Comparison of ENCODE assay signal across 8 mouse cellular contexts in the genomic region with DNA sequence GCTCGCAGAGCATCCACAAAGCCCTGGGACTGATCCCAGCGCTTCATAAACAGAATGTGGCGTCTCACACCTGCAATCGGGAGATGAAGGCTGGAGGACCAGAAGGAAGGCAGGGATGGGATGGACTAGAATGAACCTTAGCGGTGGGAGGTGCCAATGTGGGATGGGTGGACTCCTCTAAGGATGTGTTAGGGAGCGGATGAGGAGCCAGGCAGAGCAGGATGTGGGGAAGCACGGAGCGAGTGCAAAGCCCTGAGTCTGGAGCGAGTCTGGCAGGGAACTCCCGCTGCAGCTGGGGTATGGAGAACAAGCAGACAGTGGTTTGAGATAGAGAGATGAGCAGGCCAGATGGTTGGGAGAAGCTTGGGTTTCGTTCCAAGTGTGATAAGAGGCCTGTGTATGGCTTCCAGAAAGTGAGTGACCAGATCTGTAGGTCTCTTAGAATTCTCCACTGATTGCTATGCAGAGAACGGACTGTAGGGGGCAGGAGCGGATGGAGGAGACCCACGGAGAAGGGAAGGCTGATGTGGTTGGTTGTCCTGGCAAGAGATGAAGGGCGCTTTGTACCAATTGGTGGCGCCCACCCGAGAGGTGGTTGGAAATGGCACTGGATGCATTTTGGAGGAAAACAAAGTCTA. TPM values are rescaled to one million over a fixed set of nuclear protein-coding genes. Genes with fewer than 3 reads are reported as not detected.
A peak's percentile ranks its signal among the peaks of the same experiment; 100 is the strongest.
DNase-seq lines count a peak whose midpoint lies in the region; ATAC-seq lines count a peak whose summit lies in the region.

No protein-coding gene starts in this region.

- ATAC-seq in kidney, embryonic 16.5 days (ENCODE audit: low FRiP score, low TSS enrichment): no peak

- H3K4me2 ChIP-seq in kidney, embryonic 16.5 days (replicated peaks; ENCODE audit: low read depth, low read length): no peak overlapping the region

- no peak overlapping the region for H3K4me3 ChIP-seq in kidney, embryonic 16.5 days (ENCODE audit: low read length)

- no peak overlapping the region for H3K27ac ChIP-seq in kidney, embryonic 16.5 days (ENCODE audit: low read length)

- 48% methylated on average over 17 of the region's 17 CpGs for WGBS in kidney, embryonic 16.5 days

- H3K9ac ChIP-seq in kidney, embryonic 16.5 days (replicated peaks; ENCODE audit: low read length): no peak overlapping the region

- H3K36me3 ChIP-seq in kidney, embryonic 16.5 days (ENCODE audit: insufficient read depth, low read length): no peaks in the 10 kb centered on the region

- DNase-seq in kidney, adult 8-10 months: peak; percentile 15 to 56
- DNase-seq in MN1 (ENCODE audit: low spot score): peak; percentile 48
- DNase-seq in cerebellum, adult 9-11 months: peak; percentile 84
- peak; percentile 47 to 57 for DNase-seq in frontal cortex, postnatal 25 days (ENCODE audit: low spot score in 2 of 2)
- peak; percentile 38 to 47 for DNase-seq in left cerebral cortex, adult 8-10 months (ENCODE audit: low spot score in 2 of 2)
- peak; percentile 59 for DNase-seq in neural tube, embryonic 10.5 days (ENCODE audit: extremely low spot score, low spot score)
- DNase-seq in gastrocnemius, postnatal 25 days: no peak

- peaks cover 4% of the 10 kb centered on the region; the same call in 1 of the 2 replicates for H3K4me1 ChIP-seq in kidney, embryonic 16.5 days (ENCODE audit: insufficient read depth, low read length)

- no peaks in the 10 kb centered on the region for H3K9me3 ChIP-seq in kidney, embryonic 16.5 days (ENCODE audit: low read length)

- H3K27me3 ChIP-seq in kidney, embryonic 16.5 days (ENCODE audit: insufficient read depth, low read length): peaks cover 13% of the 10 kb centered on the region

RNA-seq across cellular contexts. Expression of gene Xkr7, which starts 16.3 kb away (rescaled TPM):
- not detected in 2 replicates for polyA plus RNA-seq in kidney, embryonic 16.5 days (2015; fragmentation: Nextera tagmentation; extraction: Ambion mirVana)
- total RNA-seq in left cerebral cortex, adult 8-10 months (2022): 1 to 10 TPM; 5.0 to 6.7 (median 5.9) TPM
- total RNA-seq in gastrocnemius, postnatal 25 days (2021): under 1 TPM; 0.15 to 0.19 TPM

RNA-seq across cellular contexts. Expression of gene Ccm2l, which starts 17.8 kb away (rescaled TPM):
- polyA plus RNA-seq in kidney, embryonic 16.5 days (2015; fragmentation: Nextera tagmentation; extraction: Ambion mirVana): 1.8 and 2.4 TPM in 2 replicates
- total RNA-seq in left cerebral cortex, adult 8-10 months (2022): 1 to 10 TPM; 4.3 to 4.6 (median 4.4) TPM
- 1 to 10 TPM; 5.0 to 5.1 TPM for total RNA-seq in gastrocnemius, postnatal 25 days (2021)

RNA-seq across cellular contexts. Expression of gene Pdrg1, which starts 32.7 kb away (rescaled TPM):
- 115 and 130 TPM in 2 replicates for polyA plus RNA-seq in kidney, embryonic 16.5 days (2015; fragmentation: Nextera tagmentation; extraction: Ambion mirVana)
- 10 to 100 TPM; 53.3 to 59.2 (median 57.1) TPM for total RNA-seq in left cerebral cortex, adult 8-10 months (2022)
- 10 to 100 TPM; 71.0 to 76.9 TPM for total RNA-seq in gastrocnemius, postnatal 25 days (2021)

Comparison
In these comparisons a context has a peak if more than half of its experiments do, and no peak if none do; other contexts are left out.
1. RNA of gene Xkr7, which starts 16.3 kb away (total RNA-seq): 5.0 to 6.7 TPM in left cerebral cortex, adult 8-10 months; 0.15 to 0.19 TPM in gastrocnemius, postnatal 25 days; every median in the first group is over 4 times any median in the second.